31 mouse cellular contexts compared by ENCODE assay signal in the genomic region with DNA sequence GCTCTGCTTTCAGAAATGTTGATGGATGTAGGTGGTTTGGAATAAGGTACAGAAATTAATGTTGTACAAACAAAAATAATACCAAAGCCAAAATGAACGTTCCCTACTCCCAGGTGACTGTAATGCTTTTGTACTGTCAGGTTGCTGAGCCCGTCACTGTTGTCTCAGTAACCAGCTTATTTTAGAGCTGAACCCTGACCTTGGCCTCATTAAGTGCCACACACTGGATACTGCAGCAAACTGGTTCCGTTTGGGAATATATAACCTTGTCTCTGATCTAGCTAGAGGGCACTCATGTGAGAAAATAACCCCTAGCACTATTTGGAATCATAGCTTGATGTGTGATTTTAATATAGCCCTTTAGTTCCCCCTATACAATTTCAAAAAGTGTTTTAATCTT. TPM values are rescaled to one million over a fixed set of nuclear protein-coding genes. Genes with fewer than 3 reads are reported as not detected.
A peak's percentile ranks its signal among the peaks of the same experiment; 100 is the strongest.
DNase-seq lines count a peak whose midpoint lies in the region; ATAC-seq and TF ChIP-seq lines count a peak whose summit lies in the region.
"Had no signal": no experiment of that assay in that cellular context is flagged by ENCODE, and none has a peak within 500 bp of the region (broad histone marks: within the 10 kb centered on the region; RNA-seq: fewer than 3 reads in every experiment).

No protein-coding gene starts in this region.

- H3K36me3 ChIP-seq in hindbrain, embryonic 12.5 days, result no peaks in the 10 kb centered on the region
- no peaks in the 10 kb centered on the region for H3K36me3 ChIP-seq in hindbrain, embryonic 14.5 days (replicated peaks; ENCODE audit: control insufficient read depth, insufficient read depth)
- H3K36me3 ChIP-seq in midbrain, postnatal 0 days (ENCODE audit: insufficient read depth, low read length), result no peaks in the 10 kb centered on the region
- H3K36me3 ChIP-seq in midbrain, embryonic 16.5 days (ENCODE audit: control insufficient read depth, insufficient read depth, low read length), result no peaks in the 10 kb centered on the region
- H3K36me3 ChIP-seq: embryonic facial prominence, embryonic 12.5 days; G1E; heart, embryonic 12.5 days; limb, embryonic 12.5 days; liver, embryonic 15.5 days; neural tube, embryonic 13.5 days had no signal

- 39% methylated on average over 3 of the region's 3 CpGs for WGBS in hindbrain, embryonic 12.5 days
- WGBS in hindbrain, embryonic 14.5 days, result 43% methylated on average over 3 of the region's 3 CpGs
- 55% methylated on average over 3 of the region's 3 CpGs for WGBS in midbrain, postnatal 0 days
- WGBS in midbrain, embryonic 16.5 days, result 39% methylated on average over 3 of the region's 3 CpGs

- H3K9ac ChIP-seq in hindbrain, embryonic 12.5 days, result no peak overlapping the region
- no peak overlapping the region for H3K9ac ChIP-seq in hindbrain, embryonic 14.5 days
- no peak overlapping the region for H3K9ac ChIP-seq in midbrain, postnatal 0 days (replicated peaks; ENCODE audit: low read length, poor library complexity, severe bottlenecking)
- H3K9ac ChIP-seq in midbrain, embryonic 16.5 days (ENCODE audit: low read depth, low read length), result no peak overlapping the region
- H3K9ac ChIP-seq: embryonic facial prominence, embryonic 12.5 days; heart, embryonic 12.5 days; limb, embryonic 12.5 days; liver, embryonic 15.5 days; lung, embryonic 14.5 days; neural tube, embryonic 13.5 days had no signal

- no peaks in the 10 kb centered on the region for H3K27me3 ChIP-seq in hindbrain, embryonic 12.5 days
- no peaks in the 10 kb centered on the region for H3K27me3 ChIP-seq in hindbrain, embryonic 14.5 days (ENCODE audit: control insufficient read depth, insufficient read depth, low read length)
- no peaks in the 10 kb centered on the region for H3K27me3 ChIP-seq in midbrain, postnatal 0 days (ENCODE audit: insufficient read depth, low read length)
- H3K27me3 ChIP-seq in midbrain, embryonic 16.5 days (ENCODE audit: control insufficient read depth, insufficient read depth, low read depth, low read length), result no peaks in the 10 kb centered on the region
- H3K27me3 ChIP-seq: embryonic facial prominence, embryonic 12.5 days; heart, embryonic 12.5 days; limb, embryonic 12.5 days; liver, embryonic 15.5 days; neural tube, embryonic 13.5 days had no signal

- H3K27ac ChIP-seq in hindbrain, embryonic 12.5 days, result no peak overlapping the region
- no peak overlapping the region for H3K27ac ChIP-seq in hindbrain, embryonic 14.5 days
- H3K27ac ChIP-seq in midbrain, postnatal 0 days (ENCODE audit: low read depth, low read length), result no peak overlapping the region
- H3K27ac ChIP-seq in midbrain, embryonic 16.5 days (ENCODE audit: low read length), result no peak overlapping the region
- H3K27ac ChIP-seq: embryonic facial prominence, embryonic 12.5 days; heart, adult 2 months; hindbrain, postnatal 0 days; left cerebral cortex, adult 2 months; limb, embryonic 12.5 days; liver, embryonic 15.5 days; neural tube, embryonic 13.5 days; stomach, postnatal 0 days had no signal

- TF ChIP-seq CTCF in midbrain, postnatal 0 days (IDR thresholded peaks at IDR 0.05), result no peak

- ATAC-seq in hindbrain, embryonic 12.5 days (ENCODE audit: low FRiP score), result peak; percentile 46; the same call in 1 of the 2 replicates
- ATAC-seq in hindbrain, embryonic 14.5 days (ENCODE audit: low FRiP score), result no peak
- ATAC-seq in midbrain, postnatal 0 days (ENCODE audit: low FRiP score), result 0 out of 2 replicates have a peak, but pooled peaks have one; percentile 34
- ATAC-seq in midbrain, embryonic 16.5 days, result no peak
- ATAC-seq: forebrain, embryonic 16.5 days; hindbrain, postnatal 0 days; intestine, postnatal 0 days had no signal

- DNase-seq in adrenal gland, adult 2 months, result peak; percentile 38
- DNase-seq in adrenal gland, postnatal 4 days (ENCODE audit: low spot score in 2 of 2), result no peak
- DNase-seq in hindbrain, embryonic 14.5 days (ENCODE audit: low spot score), result no peak
- no peak for DNase-seq in midbrain, postnatal 0 days (ENCODE audit: low spot score)
- DNase-seq in mesoderm, embryonic 11.5 days (ENCODE audit: low read depth, low spot score), result peak; percentile 9
- DNase-seq in layer of hippocampus, adult 8-10 months (ENCODE audit: low spot score in 2 of 2), result no peak
- DNase-seq: cerebellum, adult 9-10 months; heart, adult 2 months; heart, postnatal 4 days; kidney, adult 9 months; kidney, postnatal 14 days; lung, embryonic 14.5 days; lung, postnatal 14 days; right cerebral cortex, postnatal 4 days; thymus, adult 18-20 months; thymus, postnatal 25 days had no signal

- no peaks in the 10 kb centered on the region for H3K9me3 ChIP-seq in hindbrain, embryonic 12.5 days (replicated peaks)
- no peaks in the 10 kb centered on the region for H3K9me3 ChIP-seq in hindbrain, embryonic 14.5 days (ENCODE audit: control insufficient read depth, low read length)
- H3K9me3 ChIP-seq in midbrain, postnatal 0 days (ENCODE audit: low read length), result no peaks in the 10 kb centered on the region
- no peaks in the 10 kb centered on the region for H3K9me3 ChIP-seq in midbrain, embryonic 16.5 days (replicated peaks; ENCODE audit: control insufficient read depth, low read length, poor library complexity, severe bottlenecking)
- H3K9me3 ChIP-seq: embryonic facial prominence, embryonic 12.5 days; heart, embryonic 12.5 days; limb, embryonic 12.5 days; liver, embryonic 15.5 days; neural tube, embryonic 13.5 days had no signal

- H3K4me2 ChIP-seq in hindbrain, embryonic 12.5 days (replicated peaks), result no peak overlapping the region
- H3K4me2 ChIP-seq in hindbrain, embryonic 14.5 days (replicated peaks), result no peak overlapping the region
- no peak overlapping the region for H3K4me2 ChIP-seq in midbrain, postnatal 0 days (ENCODE audit: low read depth, low read length, poor library complexity, severe bottlenecking)
- no peak overlapping the region for H3K4me2 ChIP-seq in midbrain, embryonic 16.5 days (ENCODE audit: low read length)
- H3K4me2 ChIP-seq: embryonic facial prominence, embryonic 12.5 days; heart, embryonic 12.5 days; limb, embryonic 12.5 days; liver, embryonic 15.5 days; lung, embryonic 14.5 days; neural tube, embryonic 13.5 days had no signal

- no peaks in the 10 kb centered on the region for H3K4me1 ChIP-seq in hindbrain, embryonic 12.5 days
- no peaks in the 10 kb centered on the region for H3K4me1 ChIP-seq in hindbrain, embryonic 14.5 days (replicated peaks; ENCODE audit: control insufficient read depth, insufficient read depth, low read length)
- H3K4me1 ChIP-seq in midbrain, postnatal 0 days (ENCODE audit: insufficient read depth, low read length), result no peaks in the 10 kb centered on the region
- peaks cover 2% of the 10 kb centered on the region; the same call in 1 of the 2 replicates for H3K4me1 ChIP-seq in midbrain, embryonic 16.5 days (ENCODE audit: control insufficient read depth, insufficient read depth, low read length)
- H3K4me1 ChIP-seq: embryonic facial prominence, embryonic 12.5 days; heart, embryonic 12.5 days; liver, embryonic 15.5 days; neural tube, embryonic 13.5 days had no signal

- H3K4me3 ChIP-seq in hindbrain, embryonic 12.5 days, result no peak overlapping the region
- H3K4me3 ChIP-seq in hindbrain, embryonic 14.5 days (replicated peaks; ENCODE audit: low read length), result no peak overlapping the region
- no peak overlapping the region for H3K4me3 ChIP-seq in midbrain, postnatal 0 days (ENCODE audit: low read depth, low read length)
- no peak overlapping the region for H3K4me3 ChIP-seq in midbrain, embryonic 16.5 days (ENCODE audit: low read depth, low read length)
- H3K4me3 ChIP-seq: embryonic facial prominence, embryonic 12.5 days; heart, adult 2 months; heart, embryonic 12.5 days; left cerebral cortex, adult 2 months; limb, embryonic 12.5 days; liver, embryonic 15.5 days; neural tube, embryonic 13.5 days had no signal

RNA-seq across cellular contexts. Expression of a gene that starts 60.0 kb away (rescaled TPM):
- 1 to 10 TPM; 1.5 to 1.6 TPM for total RNA-seq in adrenal gland, adult 2 months (2021)
- not detected in 2 replicates for polyA plus RNA-seq in adrenal gland, adult 2 months (2012; rRNA removed)
- total RNA-seq in adrenal gland, postnatal 4 days (2021), result 1 to 10 TPM in 1 of 2 experiments, under 1 TPM in 1; 0.87 to 1.4 TPM
- polyA plus RNA-seq in hindbrain, embryonic 12.5 days (2016; fragmentation: Nextera tagmentation; extraction: Ambion mirVana), result 0.12 TPM in 1 of 2 replicates, not detected in the other
- 0.10 and 0.19 TPM in 2 replicates for polyA plus RNA-seq in hindbrain, embryonic 14.5 days (2014; fragmentation: Nextera tagmentation; extraction: Ambion mirVana)
- not detected in 2 replicates for total RNA-seq in midbrain, postnatal 0 days (2014; rRNA removed)
- polyA plus RNA-seq in midbrain, postnatal 0 days (2015; fragmentation: Nextera tagmentation; extraction: Ambion mirVana), result 0.20 TPM in 1 of 2 replicates, not detected in the other
- 0.10 and 0.15 TPM in 2 replicates for polyA plus RNA-seq in midbrain, embryonic 16.5 days (2015; fragmentation: Nextera tagmentation; extraction: Ambion mirVana)
- under 1 TPM; 0.31 to 0.94 (median 0.84) TPM for total RNA-seq in layer of hippocampus, adult 8-10 months (2022)
- total RNA-seq: hindbrain, postnatal 0 days; liver, adult 2 months had no signal
- polyA plus RNA-seq: forebrain, embryonic 16.5 days; G1E; limb, embryonic 12.5 days; lung, embryonic 14.5 days; spleen, adult 2 months had no signal

Comparison
In these comparisons a context has a peak if more than half of its experiments do, and no peak if none do; other contexts are left out.
1. DNase-seq: peak in adrenal gland, adult 2 months (single experiment) and mesoderm, embryonic 11.5 days (single experiment); none in adrenal gland, postnatal 4 days (0 of 2), hindbrain, embryonic 14.5 days (single experiment), midbrain, postnatal 0 days (single experiment) and layer of hippocampus, adult 8-10 months (0 of 2).
2. ATAC-seq: peak in hindbrain, embryonic 12.5 days (single experiment) and midbrain, postnatal 0 days (single experiment); none in hindbrain, embryonic 14.5 days (single experiment) and midbrain, embryonic 16.5 days (single experiment).